Mouse (Mus musculus) heart, postnatal 14 days (tissue): ENCODE measurements around the gene Trnp1. TPM values are rescaled to one million over a fixed set of nuclear protein-coding genes. Genes with fewer than 3 reads are reported as not detected.
A peak's percentile ranks its signal among the peaks of the same experiment; 100 is the strongest.

Experiments used
- DNase-seq, 2 experiments: peaks; one replicate each; pipeline ENCODE4 v3.0.0; 2021 to 2022
- intact Hi-C: fragments of 180-260 bp; cut with DNase I; formaldehyde crosslinking; loops from one replicate; pipeline ENCODE4 v1.15.1; 2025
- total RNA-seq, 2 experiments: library from RNA; stranded (reverse); gene quantifications; 2 replicates each; pipeline ENCODE4 v1.2.3; 2021

Trnp1 gene
- total RNA-seq, 2 experiments from 2014 or later = 1.6 to 3.1 TPM

GRCm38 (mm10) chr4:133471135-133471821, 27.1 kb downstream of the Trnp1 start:
- DNase-seq = no peak
- intact Hi-C loops = no loop called here

GRCm38 (mm10) chr4:133469122-133469521, 29.2 kb downstream of the Trnp1 start:
- intact Hi-C loops = no loop called here
- DNase-seq = no peak

- intact Hi-C loops = no loop called here
- peak; percentile 88 for DNase-seq
These were observed 30.3 kb downstream of the Trnp1 start for GRCm38 (mm10) chr4:133468080-133468479.

- peak; percentile 37 to 54 for DNase-seq
These were observed 35.2 kb downstream of the Trnp1 start for GRCm38 (mm10) chr4:133463184-133463583.

GRCm38 (mm10) chr4:133461362-133461761, 37.0 kb downstream of the Trnp1 start:
- intact Hi-C loops = no loop called here
- no peak for DNase-seq

More at GRCm38 (mm10) chr4:133463184-133463583, 35.2 kb downstream of the Trnp1 start:
- intact Hi-C loops = no loop called here

GRCm38 (mm10) chr4:133460796-133461325, 37.5 kb downstream of the Trnp1 start:
- DNase-seq = no peak
- intact Hi-C loops = no loop called here

GRCm38 (mm10) chr4:133460006-133460405, 38.3 kb downstream of the Trnp1 start:
- intact Hi-C loops = no loop called here
- no peak for DNase-seq

GRCm38 (mm10) chr4:133458044-133458443, 40.3 kb downstream of the Trnp1 start:
- intact Hi-C loops = no loop called here
- no peak for DNase-seq

GRCm38 (mm10) chr4:133452433-133452832, 45.9 kb downstream of the Trnp1 start:
- DNase-seq = no peak
- intact Hi-C loops = no loop called here

GRCm38 (mm10) chr4:133451536-133451935, 46.8 kb downstream of the Trnp1 start:
- intact Hi-C loops = loop anchor here (1.0 to 2.0 kb wide), 3 partner anchors 27 to 141 kb away; no protein-coding TSS in a partner anchor
- peak; percentile 85 to 93 for DNase-seq

GRCm38 (mm10) chr4:133449726-133450125, 48.6 kb downstream of the Trnp1 start:
- intact Hi-C loops = loop anchor here (2.0 kb wide), 2 partner anchors 45 to 139 kb away; no protein-coding TSS in a partner anchor
- peak; percentile 67 to 75 for DNase-seq

- intact Hi-C loops = no loop called here
- DNase-seq = no peak
These were observed 49.5 kb downstream of the Trnp1 start for GRCm38 (mm10) chr4:133448708-133449388.

GRCm38 (mm10) chr4:133447967-133448366, 50.4 kb downstream of the Trnp1 start:
- DNase-seq = no peak
- intact Hi-C loops = no loop called here

GRCm38 (mm10) chr4:133447366-133447765, 51.0 kb downstream of the Trnp1 start:
- intact Hi-C loops = no loop called here
- no peak for DNase-seq

GRCm38 (mm10) chr4:133445727-133446126, 52.6 kb downstream of the Trnp1 start:
- DNase-seq = no peak
- intact Hi-C loops = no loop called here

GRCm38 (mm10) chr4:133443085-133443484, 55.3 kb downstream of the Trnp1 start:
- intact Hi-C loops = no loop called here
- peak in 1 of 2 experiments; percentile 48 for DNase-seq

GRCm38 (mm10) chr4:133442194-133442593, 56.2 kb downstream of the Trnp1 start:
- intact Hi-C loops = no loop called here

More at GRCm38 (mm10) chr4:133442194-133442593, 56.2 kb downstream of the Trnp1 start:
- no peak for DNase-seq
